Mouse (Mus musculus) left cerebral cortex, postnatal 10 days (tissue): ENCODE results near the gene Zfp109. TPM values are rescaled to one million over a fixed set of nuclear protein-coding genes. Genes with fewer than 3 reads are reported as not detected.
"Not testable (repeated sequence)": the region's sequence is repeated elsewhere in the genome, so short reads cannot be mapped to it uniquely, and the experiment has no call there.

ENCODE experiments used
- DNase-seq, 2 experiments: peaks; one replicate each; pipeline ENCODE4 v3.0.0; 2021 to 2022; ENCODE audit warnings: low spot score in 2 of 2, mixed read lengths in 1 of 2; ENCODE audit errors: extremely low spot score in 1 of 2
- intact Hi-C: fragments of 180-260 bp; cut with DNase I; formaldehyde crosslinking; loops from one replicate; pipeline ENCODE4 v1.15.1; 2025
- total RNA-seq, 2 experiments: library from RNA; stranded (reverse); gene quantifications; 2 replicates each; pipeline ENCODE4 v1.2.3; 2021

Zfp109 gene
- 1 to 10 TPM; 5.1 to 6.1 TPM for total RNA-seq

- intact Hi-C loops = no loop called here
These were observed at the start of gene Zfp109 for GRCm38 (mm10) chr7:24237040-24237791. TSS of gene Zfp109 (minus strand) at chr7:24237560.

GRCm38 (mm10) chr7:24286916-24287315 lies 49.6 kb upstream of the Zfp109 start:
- intact Hi-C loops = no loop called here
- no peak for DNase-seq

More at GRCm38 (mm10) chr7:24237040-24237791, at the start of gene Zfp109:
- DNase-seq = peak; percentile 62 to 71

GRCm38 (mm10) chr7:24286090-24286489 lies 48.7 kb upstream of the Zfp109 start:
- intact Hi-C loops = no loop called here
- DNase-seq = no peak

GRCm38 (mm10) chr7:24280858-24281145 lies 43.4 kb upstream of the Zfp109 start:
- intact Hi-C loops = no loop called here
- DNase-seq = no peak

- intact Hi-C loops = no loop called here
- DNase-seq = no peak
These were observed 42.9 kb upstream of the Zfp109 start for GRCm38 (mm10) chr7:24280031-24280857.

- DNase-seq, intact Hi-C loops: not testable (repeated sequence)
These were observed 41.4 kb upstream of the Zfp109 start for GRCm38 (mm10) chr7:24278771-24279170.

- intact Hi-C loops = no loop called here
These were observed 37.1 kb upstream of the Zfp109 start for GRCm38 (mm10) chr7:24274456-24274855.

GRCm38 (mm10) chr7:24271191-24271590 lies 33.8 kb upstream of the Zfp109 start:
- no peak for DNase-seq
- intact Hi-C loops = no loop called here

More at GRCm38 (mm10) chr7:24274456-24274855, 37.1 kb upstream of the Zfp109 start:
- no peak for DNase-seq

GRCm38 (mm10) chr7:24270288-24270672 lies 32.9 kb upstream of the Zfp109 start, which contains the start of gene Zfp93:
TSS of gene Zfp93 (plus strand) at chr7:24270420.
- intact Hi-C loops = no loop called here
- DNase-seq = peak; percentile 80 to 83

- DNase-seq = no peak
- intact Hi-C loops = no loop called here
These were observed 32.4 kb upstream of the Zfp109 start for GRCm38 (mm10) chr7:24269667-24270287.

- DNase-seq = no peak
- intact Hi-C loops = no loop called here
These were observed 31.9 kb upstream of the Zfp109 start for GRCm38 (mm10) chr7:24269256-24269655.

GRCm38 (mm10) chr7:24268176-24269155 lies 31.1 kb upstream of the Zfp109 start:
- no peak for DNase-seq
- intact Hi-C loops = no loop called here

- DNase-seq = no peak
- intact Hi-C loops = loop anchor here (10.0 kb wide), 1 partner anchor 125 kb away; the partner anchor contains the start of gene Zfp235
These were observed 22.6 kb upstream of the Zfp109 start for GRCm38 (mm10) chr7:24260000-24260312.

GRCm38 (mm10) chr7:24259306-24259999 lies 22.1 kb upstream of the Zfp109 start:
- intact Hi-C loops = loop anchor here (10.0 kb wide), 1 partner anchor 125 kb away; the partner anchor contains the start of gene Zfp235
- no peak for DNase-seq

- DNase-seq = peak; percentile 82 to 90
- intact Hi-C loops = loop anchor here (10.0 kb wide), 1 partner anchor 120 kb away; the partner anchor contains the start of gene Zfp235
These were observed 17.5 kb upstream of the Zfp109 start, which contains the start of gene Zfp108 for GRCm38 (mm10) chr7:24254633-24255474. TSS of gene Zfp108 (plus strand) at chr7:24254794.

- intact Hi-C loops = loop anchor here (10.0 kb wide), 1 partner anchor 119 kb away; the partner anchor contains the start of gene Zfp235
- no peak for DNase-seq
These were observed 16.6 kb upstream of the Zfp109 start for GRCm38 (mm10) chr7:24253779-24254615.
